Mouse (Mus musculus) kidney, embryonic 16.5 days (tissue): Measurements from ENCODE around the gene Pald1. TPM values are rescaled to one million over a fixed set of nuclear protein-coding genes. Genes with fewer than 3 reads are reported as not detected.

Experiments
- ATAC-seq: fragments of 200-750 bp; cut with Nextera tagmentation; 2 replicates; pipeline ENCODE4 v1.8.0; 2017; ENCODE audit warnings: moderate TSS enrichment; ENCODE audit not compliant: low FRiP score, low TSS enrichment
- H3K27ac ChIP-seq: fragments of 300-500 bp; sonication (generic); 2 replicates; pipeline ENCODE4 v1.5.1; 2014; ENCODE audit warnings: low read length
- H3K27me3 ChIP-seq: fragments of 300-500 bp; sonication (generic); 2 replicates; pipeline ENCODE4 v1.6.1; 2014; ENCODE audit warnings: low read length, control low read depth, mixed read lengths; ENCODE audit not compliant: insufficient read depth
- H3K36me3 ChIP-seq: fragments of 300-500 bp; sonication (generic); 2 replicates; pipeline ENCODE4 v1.6.1; 2014; ENCODE audit warnings: low read length, control low read depth, mixed read lengths; ENCODE audit not compliant: insufficient read depth
- H3K4me1 ChIP-seq: fragments of 300-500 bp; sonication (generic); 2 replicates; pipeline ENCODE4 v1.6.1; 2014; ENCODE audit warnings: low read length, control low read depth, mixed read lengths; ENCODE audit not compliant: insufficient read depth
- H3K4me2 ChIP-seq: fragments of 300-500 bp; sonication (generic); replicated peaks from 2 replicates; pipeline ENCODE4 v1.6.1; 2014; ENCODE audit warnings: low read depth, low read length
- H3K4me3 ChIP-seq: fragments of 300-500 bp; sonication (generic); 2 replicates; pipeline ENCODE4 v1.5.1; 2014; ENCODE audit warnings: mild to moderate bottlenecking, low read length
- H3K9ac ChIP-seq: fragments of 300-500 bp; sonication (generic); replicated peaks from 2 replicates; pipeline ENCODE4 v1.6.1; 2014; ENCODE audit warnings: low read length
- H3K9me3 ChIP-seq: fragments of 300-500 bp; sonication (generic); 2 replicates; pipeline ENCODE4 v1.6.1; 2016; ENCODE audit warnings: low read length, control low read depth
- WGBS: fragments of 180-500 bp; shearing (Covaris S2); extraction: QIAGEN DNeasy Blood & Tissue Kit; methylation state at CpG from one replicate; pipeline ENCODE4 v1.1.7; 2014; 5-methylcytosine and 5-hydroxymethylcytosine counted together
- polyA plus RNA-seq: library from polyadenylated mRNA; unstranded; fragments of >200 nt; fragmentation: Nextera tagmentation; extraction: Ambion mirVana; gene quantifications from 2 replicates; pipeline ENCODE4 v1.2.1, GENCODE M21; 2015

The Pald1 gene
- polyA plus RNA-seq, 1 experiment from 2014 or later: 39.5 TPM

GRCm38 (mm10) chr10:61272631-61273030, 110.7 kb downstream of the Pald1 start:
- H3K4me1 ChIP-seq: peaks cover 18% of the 10 kb centered on the region
- peak overlapping the region; percentile 63 for H3K4me3 ChIP-seq
- WGBS: 38% methylated on average over 5 of the region's 5 CpGs
- 0 out of 2 replicates have a peak overlapping the region, but pooled peaks have one; percentile 40 for H3K27ac ChIP-seq
- peak overlapping the region; percentile 96 for H3K4me2 ChIP-seq
- no peaks in the 10 kb centered on the region for H3K36me3 ChIP-seq
- no peaks in the 10 kb centered on the region for H3K9me3 ChIP-seq
- no peak; the same call in 1 of the 2 replicates for ATAC-seq
- H3K27me3 ChIP-seq: no peaks in the 10 kb centered on the region
- H3K9ac ChIP-seq: peak overlapping the region; percentile 75

DNA sequence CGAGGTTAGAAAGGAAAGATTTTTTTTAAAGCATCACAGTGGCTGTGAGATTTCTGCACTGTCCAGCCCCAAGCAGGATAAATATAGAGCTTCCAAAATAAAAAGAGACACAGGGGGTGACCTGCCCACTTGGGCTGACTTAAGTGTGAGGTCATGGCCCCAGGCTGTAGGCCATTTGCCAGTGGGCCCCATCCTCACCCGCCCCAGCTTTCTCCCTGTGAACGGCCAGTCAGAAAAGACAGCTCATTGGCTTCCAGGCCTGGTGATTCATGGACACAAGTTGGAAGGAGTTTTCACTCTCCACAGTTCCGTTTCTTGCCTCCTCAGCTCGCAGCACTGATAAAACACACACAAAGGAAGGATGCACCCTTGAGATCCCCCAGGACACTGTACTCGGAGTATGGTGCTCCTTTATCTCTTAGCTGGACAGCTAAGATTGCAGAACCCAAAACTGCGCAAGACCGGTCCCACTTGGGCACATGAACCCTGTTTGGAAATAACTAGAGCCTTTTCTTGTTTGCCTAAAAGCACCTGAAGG, 111.2 kb downstream of the Pald1 start:
- WGBS: 42% methylated on average over 8 of the region's 8 CpGs
- H3K36me3 ChIP-seq: no peaks in the 10 kb centered on the region
- H3K27me3 ChIP-seq: no peaks in the 10 kb centered on the region
- no peaks in the 10 kb centered on the region for H3K9me3 ChIP-seq
- H3K4me2 ChIP-seq: peak overlapping the region; percentile 96
- H3K4me3 ChIP-seq: no peak overlapping the region; the same call in 1 of the 2 replicates
- no peak overlapping the region for H3K27ac ChIP-seq
- no peak overlapping the region for H3K9ac ChIP-seq
- H3K4me1 ChIP-seq: peaks cover 18% of the 10 kb centered on the region
- ATAC-seq: no peak

Other genes with a start within 250 kb of the Pald1 start
- gene Sgpl1, start 235.8 kb downstream of the Pald1 start, polyA plus RNA-seq: 75.9 and 76.5 TPM in 2 replicates
- gene Tbata, start 211.6 kb downstream of the Pald1 start, polyA plus RNA-seq: 0.24 TPM in 1 of 2 replicates, not detected in the other
- gene Adamts14, start 110.1 kb downstream of the Pald1 start, polyA plus RNA-seq: 1.6 and 2.0 TPM in 2 replicates
- gene Prf1, start 85.7 kb downstream of the Pald1 start, polyA plus RNA-seq: not detected in 2 replicates
- gene Nodal, start 34.4 kb upstream of the Pald1 start, polyA plus RNA-seq: 0.40 and 0.67 TPM in 2 replicates
- 57.4 and 71.4 TPM in 2 replicates for gene Eif4ebp2, start 69.1 kb upstream of the Pald1 start, polyA plus RNA-seq
- 8.4 and 10.5 TPM in 2 replicates for gene Lrrc20, start 92.3 kb upstream of the Pald1 start, polyA plus RNA-seq
- 0.12 TPM in 2 replicates for gene Npffr1, start 212.0 kb upstream of the Pald1 start, polyA plus RNA-seq